Mouse (Mus musculus) spleen, adult 2 months (tissue): ENCODE results near the gene Cdh26.

ENCODE experiments used
- CTCF ChIP-seq: fragments of 200-500 bp; IDR thresholded peaks from 2 replicates; pipeline ENCODE4 v1.5.1; 2011; ENCODE audit warnings: mild to moderate bottlenecking, inconsistent platforms; ENCODE audit not compliant: insufficient read depth, insufficient read length, insufficient replicate concordance; ENCODE audit errors: extremely low read depth
- POLR2A ChIP-seq: fragments of 200-500 bp; IDR thresholded peaks from 2 replicates; pipeline ENCODE4 v1.6.1; 2011; ENCODE audit warnings: low read depth, low read length, inconsistent platforms

- TF ChIP-seq POLR2A: no peak
- no peak for TF ChIP-seq CTCF
These were observed 19.1 kb downstream of the Cdh26 start for GRCm38 (mm10) chr2:178449386-178449785.
